Mouse (Mus musculus) embryonic facial prominence, embryonic 11.5 days (tissue): ENCODE measurements around the gene Pdcd6. TPM values are rescaled to one million over a fixed set of nuclear protein-coding genes. Genes with fewer than 3 reads are reported as not detected.
A peak's percentile ranks its signal among the peaks of the same experiment; 100 is the strongest.

ENCODE experiments used
- ATAC-seq: fragments of 200-750 bp; cut with Nextera tagmentation; replicated peaks from 2 replicates; pipeline ENCODE4 v1.8.0; 2017; ENCODE audit warnings: low read depth; ENCODE audit not compliant: insufficient number of reproducible peaks, low FRiP score, low TSS enrichment
- DNase-seq: peaks from one replicate; pipeline ENCODE4 v3.0.0-alpha.2; 2015; ENCODE audit warnings: low spot score
- H3K27ac ChIP-seq: fragments of 300-500 bp; sonication (generic); replicated peaks from 2 replicates; pipeline ENCODE4 v1.5.1; 2014; ENCODE audit warnings: mild to moderate bottlenecking, low read depth, low read length, control low read depth
- H3K27me3 ChIP-seq: fragments of 300-500 bp; sonication (generic); 2 replicates; pipeline ENCODE4 v1.6.1; 2014; ENCODE audit warnings: mild to moderate bottlenecking, low read length, moderate library complexity, mixed read lengths; ENCODE audit not compliant: control insufficient read depth, insufficient read depth
- H3K36me3 ChIP-seq: fragments of 300-500 bp; sonication (generic); replicated peaks from 2 replicates; pipeline ENCODE4 v1.6.1; 2014; ENCODE audit warnings: low read depth, mild to moderate bottlenecking, low read length, moderate library complexity, mixed read lengths; ENCODE audit not compliant: control insufficient read depth, insufficient read depth
- H3K4me1 ChIP-seq: fragments of 300-500 bp; sonication (generic); 2 replicates; pipeline ENCODE4 v1.6.1; 2014; ENCODE audit warnings: low read length, mixed read lengths; ENCODE audit not compliant: control insufficient read depth, insufficient read depth
- H3K4me2 ChIP-seq: fragments of 300-500 bp; sonication (generic); 2 replicates; pipeline ENCODE4 v1.6.1; 2014; ENCODE audit warnings: low read depth, mild to moderate bottlenecking, control low read depth, low read length, moderate library complexity
- H3K4me3 ChIP-seq: fragments of 300-500 bp; sonication (generic); 2 replicates; pipeline ENCODE4 v1.5.1; 2014; ENCODE audit warnings: low read depth, low read length, control low read depth
- H3K9ac ChIP-seq: fragments of 300-500 bp; sonication (generic); replicated peaks from 2 replicates; pipeline ENCODE4 v1.6.1; 2014; ENCODE audit warnings: mild to moderate bottlenecking, control low read depth, low read length
- H3K9me3 ChIP-seq: fragments of 300-500 bp; sonication (generic); replicated peaks from 2 replicates; pipeline ENCODE4 v1.6.1; 2016; ENCODE audit warnings: mild to moderate bottlenecking, low read length, inconsistent platforms, mixed read lengths; ENCODE audit not compliant: control insufficient read depth
- WGBS: fragments of 180-500 bp; shearing (Covaris S2); extraction: QIAGEN DNeasy Blood & Tissue Kit; methylation state at CpG from one replicate; pipeline ENCODE4 v1.1.7; 2014; 5-methylcytosine and 5-hydroxymethylcytosine counted together
- polyA plus RNA-seq: library from polyadenylated mRNA; unstranded; fragments of >200 nt; fragmentation: Nextera tagmentation; extraction: Ambion mirVana; gene quantifications from 2 replicates; pipeline ENCODE4 v1.2.1, GENCODE M21; 2014

Gene Pdcd6
- 139 and 142 TPM in 2 replicates for polyA plus RNA-seq

DNA sequence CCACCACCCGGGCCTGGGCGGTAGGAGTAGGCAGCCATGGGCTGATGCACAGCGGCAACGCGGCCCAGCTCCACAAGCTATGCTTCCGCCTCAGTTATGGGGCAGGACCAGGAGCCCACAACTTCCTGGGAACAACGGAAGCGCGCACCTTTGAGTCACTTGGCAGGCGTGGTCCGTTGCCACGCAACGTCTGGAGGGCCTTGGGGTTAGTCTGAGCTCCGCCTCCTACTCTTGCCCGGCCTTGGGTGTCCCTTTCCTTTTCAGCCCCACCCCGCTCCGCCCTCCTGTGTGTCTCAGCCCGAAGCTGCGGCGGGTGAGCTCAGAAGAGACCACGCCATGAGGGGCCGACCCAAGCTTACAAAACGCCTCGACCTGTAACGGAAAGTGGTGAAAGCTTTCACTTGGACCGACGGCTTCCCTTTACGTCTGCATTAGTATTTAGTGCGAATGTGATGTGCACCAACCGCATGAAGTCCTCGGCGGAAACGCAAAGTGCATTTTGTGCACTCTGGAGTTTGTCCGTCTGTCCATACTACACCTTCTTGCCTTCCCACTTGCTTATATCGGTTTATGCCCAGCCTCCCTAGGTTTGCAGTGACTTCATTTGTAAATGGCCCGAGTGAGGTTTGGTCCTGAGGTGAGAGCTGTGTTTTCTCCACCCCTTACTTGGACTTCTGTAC is at the start of gene Pdcd6:
Gene Pdcd6, minus strand, starts transcription at position 411 of the 680 bp plus-strand sequence.
- H3K27me3 ChIP-seq, result no peaks in the 10 kb centered on the region
- no peaks in the 10 kb centered on the region for H3K9me3 ChIP-seq
- H3K36me3 ChIP-seq, result peaks cover under 1% of the 10 kb centered on the region
- H3K9ac ChIP-seq, result peak within 1 kb of the TSS; percentile 84
- ATAC-seq (peak; percentile 100), DNase-seq (peak; percentile 98)
- peak within 1 kb of the TSS; percentile 10; the same call in 1 of the 2 replicates for H3K27ac ChIP-seq
- peak within 1 kb of the TSS; percentile 69 for H3K4me2 ChIP-seq
- peak within 1 kb of the TSS; percentile 65 for H3K4me3 ChIP-seq
- no peaks in the 10 kb centered on the region for H3K4me1 ChIP-seq
- 1% methylated on average over 36 of the region's 36 CpGs for WGBS

DNA sequence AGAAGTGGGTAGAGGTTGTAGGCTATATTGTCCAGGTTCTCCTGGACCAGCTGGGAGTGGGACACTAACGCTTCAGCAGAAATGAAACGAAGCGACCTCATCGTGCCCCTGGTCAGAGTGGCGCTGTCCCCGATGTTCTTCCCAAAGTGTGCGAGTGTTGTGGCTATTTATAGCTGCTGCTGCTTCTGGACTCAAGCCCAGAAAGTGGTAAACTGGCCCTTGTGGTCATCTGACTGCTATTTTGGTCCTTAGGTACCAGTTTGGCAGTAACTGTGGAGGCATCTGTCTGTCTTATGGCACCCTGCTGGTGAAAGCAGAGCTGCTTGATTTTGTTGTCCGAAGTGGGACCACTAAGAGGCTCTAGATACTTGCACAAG is 46.5 kb upstream of the Pdcd6 start, which contains the start of gene Lrrc14b:
Gene Lrrc14b, minus strand, starts transcription at position 147 of the 377 bp plus-strand sequence.
- no peak within 1 kb of the TSS for H3K4me3 ChIP-seq
- ATAC-seq (no peak), DNase-seq (no peak)
- H3K4me2 ChIP-seq, result no peak within 1 kb of the TSS
- no peaks in the 10 kb centered on the region; the same call in 1 of the 2 replicates for H3K36me3 ChIP-seq
- H3K9ac ChIP-seq, result no peak within 1 kb of the TSS
- 86% methylated on average over 8 of the region's 8 CpGs for WGBS
- H3K27ac ChIP-seq, result no peak within 1 kb of the TSS
- no peaks in the 10 kb centered on the region for H3K27me3 ChIP-seq
- H3K4me1 ChIP-seq, result no peaks in the 10 kb centered on the region
- no peaks in the 10 kb centered on the region for H3K9me3 ChIP-seq

DNA sequence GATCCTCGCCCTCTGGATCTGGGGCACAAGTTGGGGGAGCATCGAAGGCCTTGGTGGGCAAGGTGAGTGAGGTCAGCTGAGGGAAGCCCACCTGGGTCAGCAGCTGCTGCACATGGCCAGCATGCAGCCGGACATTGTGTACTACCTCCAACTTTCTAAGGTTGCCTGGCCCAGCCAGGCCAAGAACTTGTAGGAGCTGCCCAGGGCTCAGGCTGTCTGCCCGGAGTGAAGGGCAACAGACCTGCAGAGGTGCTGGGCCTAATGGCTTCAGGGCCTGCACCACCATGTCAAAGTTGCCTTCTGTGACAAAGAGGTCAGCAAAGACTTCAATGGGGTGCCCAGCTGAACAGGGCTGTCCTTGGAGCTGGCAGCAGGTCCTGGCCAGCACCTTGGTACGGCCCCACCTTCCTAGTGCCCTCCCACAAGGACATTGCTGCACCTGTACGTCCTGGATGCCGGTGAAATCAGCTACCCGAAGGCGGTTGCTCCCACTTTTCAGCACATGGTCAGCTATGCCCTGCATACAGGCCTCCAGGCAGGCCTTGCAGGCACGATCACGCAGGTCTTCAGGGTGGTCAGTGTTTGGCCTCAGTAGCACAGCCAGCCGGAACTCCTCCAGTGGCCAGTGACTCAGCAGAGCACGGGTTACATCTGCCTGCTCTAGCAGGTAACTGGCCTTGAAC is 45.9 kb upstream of the Pdcd6 start:
- peak; percentile 46; the same call in 1 of the 2 replicates for ATAC-seq
- 87% methylated on average over 13 of the region's 13 CpGs for WGBS
- H3K36me3 ChIP-seq, result no peaks in the 10 kb centered on the region; the same call in 1 of the 2 replicates

DNA sequence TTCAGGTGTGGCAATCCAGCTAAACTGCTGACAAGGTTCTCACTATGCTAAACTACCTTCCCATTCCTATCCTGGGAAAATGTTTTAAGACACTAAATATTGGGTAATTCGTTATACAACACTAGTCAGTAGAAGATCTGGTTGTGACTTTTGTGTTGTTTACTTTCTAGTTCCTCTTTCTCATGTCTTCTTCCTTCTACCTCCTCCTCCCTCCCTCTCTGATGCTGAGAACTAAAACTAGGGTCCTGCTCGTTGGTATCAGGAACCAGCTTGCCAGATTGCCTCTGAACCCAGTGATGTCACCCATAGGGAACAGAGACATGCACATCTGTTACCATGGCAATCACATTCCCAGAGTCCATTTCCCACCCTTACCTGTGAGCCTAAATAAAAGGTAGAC is 44.8 kb upstream of the Pdcd6 start:
- Histone ChIP-seq H3K4me3 (no peak overlapping the region), H3K9me3 (no peaks in the 10 kb centered on the region), H3K27ac (no peak overlapping the region), H3K36me3 (no peaks in the 10 kb centered on the region; the same call in 1 of the 2 replicates), H3K4me1 (no peaks in the 10 kb centered on the region), H3K9ac (no peak overlapping the region), H3K4me2 (no peak overlapping the region), H3K27me3 (no peaks in the 10 kb centered on the region)
- no peak for ATAC-seq
- 80% methylated on average over 2 of the region's 2 CpGs for WGBS
- no peak for DNase-seq

More for the DNA sequence above, 45.9 kb upstream of the Pdcd6 start:
- Histone ChIP-seq H3K9ac (no peak overlapping the region), H3K27ac (no peak overlapping the region), H3K9me3 (no peaks in the 10 kb centered on the region), H3K4me1 (no peaks in the 10 kb centered on the region), H3K27me3 (no peaks in the 10 kb centered on the region), H3K4me2 (no peak overlapping the region), H3K4me3 (no peak overlapping the region)
- DNase-seq, result no peak

- Histone ChIP-seq H3K4me1 (no peaks in the 10 kb centered on the region), H3K4me2 (no peak overlapping the region), H3K9me3 (no peaks in the 10 kb centered on the region), H3K27ac (no peak overlapping the region), H3K4me3 (no peak overlapping the region), H3K27me3 (no peaks in the 10 kb centered on the region), H3K9ac (no peak overlapping the region), H3K36me3 (peaks cover 2% of the 10 kb centered on the region; the same call in 1 of the 2 replicates)
- WGBS, result 96% methylated on average over 13 of the region's 13 CpGs
- DNase-seq (no peak), ATAC-seq (no peak)
These were observed 39.1 kb upstream of the Pdcd6 start for GRCm38 (mm10) chr13:74356491-74356890.

GRCm38 (mm10) chr13:74350435-74350906 is 33.1 kb upstream of the Pdcd6 start:
- no peaks in the 10 kb centered on the region for H3K9me3 ChIP-seq
- no peaks in the 10 kb centered on the region for H3K27me3 ChIP-seq
- ATAC-seq (no peak; the same call in 1 of the 2 replicates), DNase-seq (no peak)
- no peak overlapping the region for H3K27ac ChIP-seq
- no peaks in the 10 kb centered on the region for H3K4me1 ChIP-seq
- peak overlapping the region; percentile 42 for H3K4me2 ChIP-seq
- peak overlapping the region; percentile 75 for H3K4me3 ChIP-seq
- H3K9ac ChIP-seq, result peak overlapping the region; percentile 93
- H3K36me3 ChIP-seq, result no peaks in the 10 kb centered on the region
- 2% methylated on average over 15 of the region's 15 CpGs for WGBS

GRCm38 (mm10) chr13:74349566-74350434 is 32.4 kb upstream of the Pdcd6 start, which contains the start of the genes Sdha and Ccdc127:
TSS of gene Sdha (minus strand) at chr13:74350280.
TSS of gene Ccdc127 (plus strand) at chr13:74350309.
- peak; percentile 96 for ATAC-seq
- Histone ChIP-seq H3K9ac (peak within 1 kb of the TSS; percentile 93), H3K4me3 (peak within 1 kb of the TSS; percentile 75), H3K27me3 (no peaks in the 10 kb centered on the region), H3K4me2 (peak within 1 kb of the TSS; percentile 66), H3K4me1 (no peaks in the 10 kb centered on the region), H3K9me3 (no peaks in the 10 kb centered on the region), H3K27ac (no peak within 1 kb of the TSS; the same call in 1 of the 2 replicates), H3K36me3 (no peaks in the 10 kb centered on the region; the same call in 1 of the 2 replicates)
- 2% methylated on average over 57 of the region's 57 CpGs for WGBS
- peak; percentile 97 for DNase-seq
